Mouse (Mus musculus) brain, embryonic 14.5 days (tissue): ENCODE measurements around the gene Mgea5.

ENCODE experiments used
- CTCF ChIP-seq: fragments of 200-500 bp; IDR thresholded peaks from 2 replicates; pipeline ENCODE4 v1.5.1; 2012; ENCODE audit warnings: inconsistent platforms, mild to moderate bottlenecking, moderate library complexity, borderline replicate concordance; ENCODE audit not compliant: insufficient read depth, insufficient read length; ENCODE audit errors: extremely low read depth
- POLR2A ChIP-seq: fragments of 200-500 bp; IDR thresholded peaks from 2 replicates; pipeline ENCODE4 v1.6.1; 2012; ENCODE audit warnings: mild to moderate bottlenecking, inconsistent platforms, borderline replicate concordance; ENCODE audit not compliant: poor library complexity, insufficient read depth, insufficient read length, severe bottlenecking; ENCODE audit errors: extremely low read depth

DNA sequence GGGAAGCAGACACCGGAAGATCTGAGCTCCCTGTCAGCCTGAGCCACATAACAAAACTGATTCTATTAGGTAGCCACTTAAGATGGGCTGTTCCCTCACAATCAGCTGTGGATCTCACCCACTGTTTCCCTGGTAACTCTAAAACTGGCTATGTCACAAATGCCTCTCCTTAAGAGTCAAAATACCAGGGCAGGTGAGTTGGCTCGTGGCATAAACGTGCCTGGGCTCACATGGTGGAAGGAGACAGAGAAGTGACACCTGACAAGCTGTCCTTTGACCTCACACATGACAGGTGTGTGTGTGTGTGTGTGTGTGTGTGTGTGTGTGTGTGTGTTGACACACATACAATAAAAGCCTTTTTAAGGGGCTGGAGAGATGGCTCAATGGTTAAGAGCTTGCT is 3.8 kb upstream of the Mgea5 start:
- TF ChIP-seq CTCF (no peak), POLR2A (no peak)
